In the genomic region with DNA sequence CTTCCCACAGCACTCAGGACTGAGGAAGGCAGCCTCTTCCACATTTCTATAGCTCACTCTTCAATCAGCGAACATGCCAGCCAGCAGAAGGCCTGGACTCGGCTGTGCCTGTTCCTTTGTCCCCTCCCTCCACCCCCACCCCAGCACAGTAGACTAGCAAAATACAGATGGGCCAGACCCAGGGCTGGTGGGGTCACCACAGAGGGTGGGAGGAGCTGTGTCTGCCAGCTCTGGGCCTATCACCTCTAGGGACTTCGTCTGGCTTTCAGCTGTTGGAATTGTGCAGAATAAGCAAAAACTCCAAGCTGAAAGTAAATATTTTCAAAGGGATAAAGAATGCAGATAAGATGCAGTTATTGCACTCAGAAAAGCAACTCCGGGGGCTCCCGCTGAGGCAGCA, we compare ENCODE assay signal across 9 mouse cellular contexts. TPM values are rescaled to one million over a fixed set of nuclear protein-coding genes. Genes with fewer than 3 reads are reported as not detected.
DNase-seq lines count a peak whose midpoint lies in the region; ATAC-seq lines count a peak whose summit lies in the region.
"Had no signal": no experiment of that assay in that cellular context is flagged by ENCODE, and none has a peak within 500 bp of the region (broad histone marks: within the 10 kb centered on the region; RNA-seq: fewer than 3 reads in every experiment).

No protein-coding gene starts in this region.

- 0 out of 2 replicates have a peak, but pooled peaks cover 7% of the 10 kb centered on the region for H3K4me1 ChIP-seq in kidney, embryonic 14.5 days (ENCODE audit: control insufficient read depth, insufficient read depth, low read length)
- H3K4me1 ChIP-seq in embryonic facial prominence, embryonic 12.5 days: peaks cover 38% of the 10 kb centered on the region
- 0 out of 2 replicates have a peak, but pooled peaks cover 9% of the 10 kb centered on the region for H3K4me1 ChIP-seq in hindbrain, embryonic 14.5 days (replicated peaks; ENCODE audit: control insufficient read depth, insufficient read depth, low read length)
- H3K4me1 ChIP-seq in midbrain, embryonic 15.5 days: peaks cover 9% of the 10 kb centered on the region

- ATAC-seq in kidney, embryonic 14.5 days (ENCODE audit: low FRiP score, low TSS enrichment): peak; percentile 70; the same call in 1 of the 2 replicates
- ATAC-seq in embryonic facial prominence, embryonic 12.5 days (ENCODE audit: insufficient number of reproducible peaks, insufficient read depth, low FRiP score, low TSS enrichment): 0 out of 2 replicates have a peak, but pooled peaks have one; percentile 28
- ATAC-seq in hindbrain, embryonic 14.5 days (ENCODE audit: low FRiP score): peak; percentile 62; the same call in 1 of the 2 replicates
- ATAC-seq in midbrain, embryonic 15.5 days (replicated peaks): peak; percentile 48; the same call in 1 of the 2 replicates
- no peak for ATAC-seq in CD4-positive, CD25-positive, alpha-beta regulatory T cell, adult 4 months

- no peaks in the 10 kb centered on the region for H3K9me3 ChIP-seq in kidney, embryonic 14.5 days (ENCODE audit: control insufficient read depth, low read length)
- H3K9me3 ChIP-seq in embryonic facial prominence, embryonic 12.5 days: no peaks in the 10 kb centered on the region
- H3K9me3 ChIP-seq in hindbrain, embryonic 14.5 days (ENCODE audit: control insufficient read depth, low read length): no peaks in the 10 kb centered on the region
- H3K9me3 ChIP-seq in midbrain, embryonic 15.5 days: no peaks in the 10 kb centered on the region

- no peaks in the 10 kb centered on the region for H3K27me3 ChIP-seq in kidney, embryonic 14.5 days (ENCODE audit: control insufficient read depth, insufficient read depth, low read length)
- H3K27me3 ChIP-seq in embryonic facial prominence, embryonic 12.5 days: no peaks in the 10 kb centered on the region
- H3K27me3 ChIP-seq in hindbrain, embryonic 14.5 days (ENCODE audit: control insufficient read depth, insufficient read depth, low read length): peaks cover 16% of the 10 kb centered on the region
- peaks cover 8% of the 10 kb centered on the region for H3K27me3 ChIP-seq in midbrain, embryonic 15.5 days (replicated peaks)

- peaks cover 12% of the 10 kb centered on the region; the same call in 1 of the 2 replicates for H3K36me3 ChIP-seq in kidney, embryonic 14.5 days (ENCODE audit: control insufficient read depth, insufficient read depth, low read length)
- peaks cover 34% of the 10 kb centered on the region for H3K36me3 ChIP-seq in embryonic facial prominence, embryonic 12.5 days
- H3K36me3 ChIP-seq in hindbrain, embryonic 14.5 days (replicated peaks; ENCODE audit: control insufficient read depth, insufficient read depth): no peaks in the 10 kb centered on the region
- H3K36me3 ChIP-seq in midbrain, embryonic 15.5 days (replicated peaks): no peaks in the 10 kb centered on the region

- no peak overlapping the region; the same call in 1 of the 2 replicates for H3K9ac ChIP-seq in kidney, embryonic 14.5 days (ENCODE audit: low read depth, low read length)
- H3K9ac ChIP-seq in embryonic facial prominence, embryonic 12.5 days: no peak overlapping the region
- no peak overlapping the region for H3K9ac ChIP-seq in hindbrain, embryonic 14.5 days
- H3K9ac ChIP-seq in midbrain, embryonic 15.5 days: no peak overlapping the region

- 32% methylated on average over 5 of the region's 5 CpGs for WGBS in kidney, embryonic 14.5 days
- WGBS in embryonic facial prominence, embryonic 12.5 days: 42% methylated on average over 5 of the region's 5 CpGs
- WGBS in hindbrain, embryonic 14.5 days: 48% methylated on average over 5 of the region's 5 CpGs
- 57% methylated on average over 5 of the region's 5 CpGs for WGBS in midbrain, embryonic 15.5 days

- no peak overlapping the region for H3K4me2 ChIP-seq in kidney, embryonic 14.5 days (replicated peaks; ENCODE audit: low read depth, low read length)
- H3K4me2 ChIP-seq in embryonic facial prominence, embryonic 12.5 days (replicated peaks): peak overlapping the region; percentile 10; the same call in 1 of the 2 replicates
- H3K4me2 ChIP-seq in hindbrain, embryonic 14.5 days (replicated peaks): no peak overlapping the region
- H3K4me2 ChIP-seq in midbrain, embryonic 15.5 days: no peak overlapping the region

- H3K4me3 ChIP-seq in kidney, embryonic 14.5 days (ENCODE audit: low read length): no peak overlapping the region
- H3K4me3 ChIP-seq in embryonic facial prominence, embryonic 12.5 days: no peak overlapping the region
- H3K4me3 ChIP-seq in hindbrain, embryonic 14.5 days (replicated peaks; ENCODE audit: low read length): no peak overlapping the region
- no peak overlapping the region for H3K4me3 ChIP-seq in midbrain, embryonic 15.5 days

- H3K27ac ChIP-seq in kidney, embryonic 14.5 days (ENCODE audit: low read depth, low read length): peak overlapping the region; percentile 74; the same call in 1 of the 2 replicates
- peak overlapping the region; percentile 73; the same call in 1 of the 2 replicates for H3K27ac ChIP-seq in embryonic facial prominence, embryonic 12.5 days
- peak overlapping the region; percentile 2; the same call in 1 of the 2 replicates for H3K27ac ChIP-seq in hindbrain, embryonic 14.5 days
- 0 out of 2 replicates have a peak overlapping the region, but pooled peaks have one; percentile 23 for H3K27ac ChIP-seq in midbrain, embryonic 15.5 days

- DNase-seq in kidney, postnatal 25 days: no peak
- no peak for DNase-seq in hindbrain, embryonic 14.5 days (ENCODE audit: low spot score)
- no peak for DNase-seq in thymus, postnatal 25 days
- no peak for DNase-seq in testis, postnatal 10 days (ENCODE audit: low spot score)
- DNase-seq: layer of hippocampus, postnatal 36 days had no signal

RNA-seq across cellular contexts. Expression of gene Wdr86, which starts 5.7 kb away (rescaled TPM):
- 36.1 and 37.0 TPM in 2 replicates for polyA plus RNA-seq in kidney, embryonic 14.5 days (2014; fragmentation: Nextera tagmentation; extraction: Ambion mirVana)
- polyA plus RNA-seq in embryonic facial prominence, embryonic 12.5 days (2016; fragmentation: Nextera tagmentation; extraction: Ambion mirVana): 69.7 and 78.3 TPM in 2 replicates
- polyA plus RNA-seq in hindbrain, embryonic 14.5 days (2014; fragmentation: Nextera tagmentation; extraction: Ambion mirVana): 7.2 and 12.0 TPM in 2 replicates
- polyA plus RNA-seq in midbrain, embryonic 15.5 days (2015; fragmentation: Nextera tagmentation; extraction: Ambion mirVana): 6.7 and 8.6 TPM in 2 replicates
- polyA plus RNA-seq in CD4-positive, CD25-positive, alpha-beta regulatory T cell, adult 4 months (2017; shearing (Covaris generic)): under 1 TPM; 0.39 to 0.91 TPM

RNA-seq across cellular contexts. Expression of gene Crygn, which starts 33.0 kb away (rescaled TPM):
- 1.7 and 2.6 TPM in 2 replicates for polyA plus RNA-seq in kidney, embryonic 14.5 days (2014; fragmentation: Nextera tagmentation; extraction: Ambion mirVana)
- polyA plus RNA-seq in embryonic facial prominence, embryonic 12.5 days (2016; fragmentation: Nextera tagmentation; extraction: Ambion mirVana): 6.5 and 18.4 TPM in 2 replicates
- 2.1 and 3.0 TPM in 2 replicates for polyA plus RNA-seq in hindbrain, embryonic 14.5 days (2014; fragmentation: Nextera tagmentation; extraction: Ambion mirVana)
- polyA plus RNA-seq in midbrain, embryonic 15.5 days (2015; fragmentation: Nextera tagmentation; extraction: Ambion mirVana): 1.7 and 2.5 TPM in 2 replicates
- polyA plus RNA-seq in CD4-positive, CD25-positive, alpha-beta regulatory T cell, adult 4 months (2017; shearing (Covaris generic)): 1 to 10 TPM in 1 of 2 experiments, not detected in 1; 1.8 TPM

RNA-seq across cellular contexts. Expression of gene Nub1, which starts 39.5 kb away (rescaled TPM):
- 33.9 and 45.0 TPM in 2 replicates for polyA plus RNA-seq in kidney, embryonic 14.5 days (2014; fragmentation: Nextera tagmentation; extraction: Ambion mirVana)
- 33.9 and 34.0 TPM in 2 replicates for polyA plus RNA-seq in embryonic facial prominence, embryonic 12.5 days (2016; fragmentation: Nextera tagmentation; extraction: Ambion mirVana)
- 48.5 and 51.7 TPM in 2 replicates for polyA plus RNA-seq in hindbrain, embryonic 14.5 days (2014; fragmentation: Nextera tagmentation; extraction: Ambion mirVana)
- 47.5 and 48.7 TPM in 2 replicates for polyA plus RNA-seq in midbrain, embryonic 15.5 days (2015; fragmentation: Nextera tagmentation; extraction: Ambion mirVana)
- 100 to 1,000 TPM in 1 of 2 experiments, 10 to 100 TPM in 1; 83.4 to 107 TPM for polyA plus RNA-seq in CD4-positive, CD25-positive, alpha-beta regulatory T cell, adult 4 months (2017; shearing (Covaris generic))

Comparison
In these comparisons a context has a peak if more than half of its experiments do, and no peak if none do; other contexts are left out.
1. H3K27ac ChIP-seq: peak in every context shown above with its lines; median percentile 74 in kidney, embryonic 14.5 days; 73 in embryonic facial prominence, embryonic 12.5 days; 23 in midbrain, embryonic 15.5 days; 2 in hindbrain, embryonic 14.5 days.